Mouse (Mus musculus): Measurements from ENCODE around the gene Cmtm2a. TPM values are rescaled to one million over a fixed set of nuclear protein-coding genes. Genes with fewer than 3 reads are reported as not detected.
A peak's percentile ranks its signal among the peaks of the same experiment; 100 is the strongest.

Gene Cmtm2a
- polyA plus RNA-seq, 1 experiment from 2014 or later: not detected

DNA sequence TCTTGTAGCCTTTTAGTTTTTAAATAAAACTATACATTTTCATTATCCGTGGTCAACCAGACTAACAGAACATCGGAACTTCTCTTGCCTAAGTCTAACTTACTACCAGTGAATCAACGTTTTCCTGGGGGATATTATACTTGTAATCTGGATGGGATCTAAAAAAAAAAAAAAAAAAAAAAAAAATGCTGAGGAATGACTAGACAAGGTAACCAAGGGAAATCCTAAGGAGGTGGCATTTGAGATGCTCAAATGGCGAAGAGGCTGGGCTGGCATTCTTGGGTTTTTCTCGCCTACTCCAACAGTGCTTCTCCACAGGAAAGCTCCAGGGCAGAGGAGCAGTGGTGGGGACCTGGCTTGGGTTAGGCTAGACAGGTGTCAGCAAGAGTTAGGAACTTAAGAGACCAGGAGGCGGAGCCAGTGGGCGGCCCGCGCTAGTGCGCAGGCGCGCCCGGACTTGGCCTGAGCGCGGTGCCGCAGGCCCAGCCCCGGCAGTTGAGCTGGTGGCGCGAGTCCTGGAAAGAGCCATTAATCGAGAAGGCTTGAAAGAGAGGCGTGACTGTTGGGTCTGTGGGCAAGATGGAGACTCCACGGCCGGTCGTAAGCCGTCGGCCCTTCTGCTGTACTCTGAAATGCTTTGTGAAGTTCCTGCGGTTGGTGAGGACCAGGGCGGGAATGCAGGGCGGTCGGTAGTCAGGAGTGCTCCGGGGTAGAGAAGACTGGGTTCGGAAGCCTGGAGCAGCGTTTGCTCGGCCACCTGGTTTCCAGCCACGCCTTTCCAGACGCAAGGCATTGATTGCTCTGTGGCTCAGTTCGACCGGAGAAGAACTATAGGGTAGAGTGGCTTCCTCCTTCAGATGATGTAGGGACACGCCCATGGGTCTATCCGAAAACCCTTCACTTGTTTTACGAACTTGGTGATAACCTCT lies 42.3 kb downstream of the Cmtm2a start, which contains the start of gene Cklf:
Gene Cklf (plus strand): TSS at position 423 of the 929 bp plus-strand sequence.
- peaks cover 63% of the 10 kb centered on the region for H3K79me2 ChIP-seq (ENCODE audit: inconsistent target)
- H3K27ac ChIP-seq: peak within 1 kb of the TSS; percentile 85
- H3K4me3 ChIP-seq (ENCODE audit: inconsistent target): peak within 1 kb of the TSS; percentile 93
- no peaks in the 10 kb centered on the region for H3K36me3 ChIP-seq (ENCODE audit: inconsistent target)
- WGBS (ENCODE audit: missing documents): 7% methylated on average over 39 of the region's 41 CpGs

DNA sequence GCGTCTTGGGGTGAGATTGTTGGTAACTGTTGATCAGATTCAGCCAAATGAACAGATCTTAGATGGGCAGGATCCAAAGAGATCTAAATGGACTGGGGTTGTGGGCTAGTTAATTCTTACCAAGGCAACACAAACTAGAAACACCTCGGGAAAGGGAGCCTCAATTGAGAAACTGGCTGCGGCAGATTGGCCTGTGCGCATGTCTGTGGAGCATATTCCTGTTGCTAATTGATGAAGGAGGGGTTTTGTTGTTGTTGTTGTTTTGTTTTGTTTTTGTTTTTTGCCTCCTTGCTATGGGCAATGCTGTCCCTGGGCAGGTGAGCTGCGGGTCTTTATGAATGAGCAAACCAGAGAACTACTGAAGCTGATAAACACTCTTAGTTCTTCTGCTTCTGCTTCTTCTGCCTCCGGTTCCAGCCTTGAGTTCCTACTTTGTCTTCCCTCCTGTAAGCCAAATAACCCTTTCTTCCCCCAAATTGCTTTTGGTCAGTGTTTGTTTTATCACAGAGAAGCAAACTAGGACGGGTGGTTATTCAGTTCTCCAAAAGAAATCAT lies 43.5 kb downstream of the Cmtm2a start:
- Histone ChIP-seq H3K4me3 (ENCODE audit: inconsistent target) (no peak overlapping the region), H3K27ac (no peak overlapping the region), H3K36me3 (ENCODE audit: inconsistent target) (peaks cover 9% of the 10 kb centered on the region; the same call in 1 of the 2 replicates), H3K79me2 (ENCODE audit: inconsistent target) (peaks cover 59% of the 10 kb centered on the region)
- 83% methylated on average over 7 of the region's 7 CpGs for WGBS (ENCODE audit: missing documents)

DNA sequence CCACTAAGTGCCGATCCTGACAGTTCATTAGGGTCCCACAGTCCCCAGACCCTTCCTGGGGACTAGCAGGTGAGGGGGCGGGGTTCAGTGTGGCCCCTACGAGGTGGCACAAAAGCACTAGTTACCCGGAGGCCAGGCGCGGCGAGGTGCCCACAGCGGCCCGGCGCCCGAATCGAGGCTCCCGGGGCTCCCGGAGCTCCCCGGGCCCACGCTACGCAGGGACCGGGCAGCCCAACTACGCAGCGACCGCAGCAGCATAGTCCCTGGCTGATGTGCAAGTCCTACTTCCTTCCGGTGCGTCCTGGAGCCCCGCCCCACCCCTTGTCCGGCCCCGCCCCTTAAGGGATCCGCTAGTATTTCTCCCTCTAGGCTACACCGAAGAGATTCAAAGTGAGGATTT lies 44.7 kb downstream of the Cmtm2a start, which contains the start of gene Tk2:
Gene Tk2 (minus strand): TSS at position 283 of the 400 bp plus-strand sequence.
- Histone ChIP-seq H3K4me3 (ENCODE audit: inconsistent target) (peak within 1 kb of the TSS; percentile 91), H3K79me2 (ENCODE audit: inconsistent target) (peaks cover 47% of the 10 kb centered on the region), H3K27ac (peak within 1 kb of the TSS; percentile 95), H3K36me3 (ENCODE audit: inconsistent target) (peaks cover 21% of the 10 kb centered on the region; the same call in 1 of the 2 replicates)
- under 1% methylated on average over 26 of the region's 28 CpGs for WGBS (ENCODE audit: missing documents)

- Histone ChIP-seq H3K36me3 (ENCODE audit: inconsistent target) (peaks cover 25% of the 10 kb centered on the region; the same call in 1 of the 2 replicates), H3K79me2 (ENCODE audit: inconsistent target) (peaks cover 43% of the 10 kb centered on the region), H3K27ac (peak overlapping the region; percentile 95), H3K4me3 (ENCODE audit: inconsistent target) (peak overlapping the region; percentile 91)
- WGBS (ENCODE audit: missing documents): 2% methylated on average over 11 of the region's 11 CpGs
These were observed 45.1 kb downstream of the Cmtm2a start for GRCm38 (mm10) chr8:104247908-104248275.

GRCm38 (mm10) chr8:104247054-104247907 lies 45.7 kb downstream of the Cmtm2a start:
- 15% methylated on average over 21 of the region's 22 CpGs for WGBS (ENCODE audit: missing documents)
- peak overlapping the region; percentile 91 for H3K4me3 ChIP-seq (ENCODE audit: inconsistent target)

DNA sequence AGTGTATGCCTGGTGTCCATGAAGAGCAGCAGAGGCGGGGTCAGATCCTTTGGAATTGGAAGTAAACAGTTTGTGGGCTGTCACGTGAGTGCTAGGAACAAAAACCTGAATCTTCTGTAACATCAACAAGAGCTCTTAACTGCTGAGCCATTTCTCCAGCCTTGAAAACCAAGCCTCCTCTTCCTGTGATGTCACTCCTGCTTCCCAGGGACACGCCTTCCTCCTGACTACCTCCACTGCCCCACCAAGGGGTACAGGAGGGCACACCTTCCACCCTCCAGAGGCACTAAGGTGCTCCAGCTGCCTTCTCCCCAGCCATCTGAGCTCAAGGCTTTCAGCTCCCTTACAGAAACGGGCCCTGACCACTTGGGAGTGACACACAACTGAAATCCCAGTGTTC lies 46.4 kb downstream of the Cmtm2a start:
- Histone ChIP-seq H3K4me3 (ENCODE audit: inconsistent target) (no peak overlapping the region), H3K79me2 (ENCODE audit: inconsistent target) (peaks cover 41% of the 10 kb centered on the region), H3K36me3 (ENCODE audit: inconsistent target) (peaks cover 38% of the 10 kb centered on the region), H3K27ac (peak overlapping the region; percentile 95)
- WGBS (ENCODE audit: missing documents): 81% methylated on average over 3 of the region's 4 CpGs

More at GRCm38 (mm10) chr8:104247054-104247907, 45.7 kb downstream of the Cmtm2a start:
- Histone ChIP-seq H3K36me3 (ENCODE audit: inconsistent target) (peaks cover 31% of the 10 kb centered on the region), H3K79me2 (ENCODE audit: inconsistent target) (peaks cover 41% of the 10 kb centered on the region), H3K27ac (peak overlapping the region; percentile 95)

- peaks cover 52% of the 10 kb centered on the region for H3K36me3 ChIP-seq (ENCODE audit: inconsistent target)
- 80% methylated on average over 12 of the region's 12 CpGs for WGBS (ENCODE audit: missing documents)
- no peak overlapping the region for H3K4me3 ChIP-seq (ENCODE audit: inconsistent target)
- no peak overlapping the region for H3K27ac ChIP-seq
- peaks cover 44% of the 10 kb centered on the region for H3K79me2 ChIP-seq (ENCODE audit: inconsistent target)
These were observed 50.8 kb downstream of the Cmtm2a start for GRCm38 (mm10) chr8:104242038-104242644.

DNA sequence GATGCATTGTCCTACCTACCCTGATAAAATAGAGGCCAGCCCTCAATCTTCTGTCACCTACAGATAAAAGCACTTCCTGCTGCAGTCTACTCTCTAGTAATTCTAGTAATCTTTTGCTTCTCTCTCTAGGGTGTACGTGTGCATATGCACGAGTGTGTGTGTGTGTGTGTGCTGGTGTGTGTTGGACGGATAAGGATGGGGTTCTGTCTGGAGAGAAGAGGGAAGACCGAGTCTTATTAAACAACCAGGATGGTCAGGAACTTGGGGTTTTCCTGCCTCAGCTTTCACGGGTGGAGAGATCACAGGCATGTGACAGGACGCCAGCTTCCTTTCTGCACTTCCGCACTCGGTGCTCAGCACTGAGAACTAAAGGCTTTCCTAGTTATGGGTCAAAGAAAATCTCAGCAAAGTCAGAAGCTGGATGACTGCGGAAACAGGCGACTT lies 53.5 kb downstream of the Cmtm2a start:
- peak overlapping the region; percentile 36 for H3K4me3 ChIP-seq (ENCODE audit: inconsistent target)
- peaks cover 68% of the 10 kb centered on the region for H3K36me3 ChIP-seq (ENCODE audit: inconsistent target)
- H3K27ac ChIP-seq: peak overlapping the region; percentile 94
- H3K79me2 ChIP-seq (ENCODE audit: inconsistent target): peaks cover 28% of the 10 kb centered on the region
- 6% methylated on average over 10 of the region's 10 CpGs for WGBS (ENCODE audit: missing documents)

GRCm38 (mm10) chr8:104234573-104234972 lies 58.4 kb downstream of the Cmtm2a start:
- Histone ChIP-seq H3K4me3 (ENCODE audit: inconsistent target) (no peak overlapping the region), H3K36me3 (ENCODE audit: inconsistent target) (peaks cover 60% of the 10 kb centered on the region)
- WGBS (ENCODE audit: missing documents): 75% methylated on average over 6 of the region's 6 CpGs

DNA sequence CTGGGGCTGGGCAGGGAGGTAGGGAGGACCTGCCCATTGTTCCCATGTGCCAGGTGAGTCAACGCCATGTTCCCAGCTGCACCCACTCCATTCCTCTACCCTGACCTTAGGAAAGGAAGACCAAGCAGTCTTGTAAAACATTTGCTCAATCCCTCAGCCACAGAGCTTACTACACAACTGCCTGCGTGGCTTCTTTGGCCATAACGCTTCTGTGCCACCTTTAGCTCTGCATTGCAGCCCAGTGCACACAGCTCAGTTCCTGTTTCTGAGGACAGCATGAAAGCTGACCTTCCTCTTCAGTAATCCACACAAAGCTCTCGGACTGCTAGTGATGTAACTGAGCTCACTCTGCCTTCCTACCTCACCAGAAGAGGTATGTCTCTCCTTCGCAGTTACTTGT lies 60.1 kb downstream of the Cmtm2a start:
- WGBS (ENCODE audit: missing documents): 14% methylated on average over 5 of the region's 5 CpGs
- Histone ChIP-seq H3K79me2 (ENCODE audit: inconsistent target) (no peaks in the 10 kb centered on the region; the same call in 1 of the 2 replicates), H3K4me3 (ENCODE audit: inconsistent target) (no peak overlapping the region), H3K27ac (peak overlapping the region; percentile 54), H3K36me3 (ENCODE audit: inconsistent target) (peaks cover 74% of the 10 kb centered on the region)

More at GRCm38 (mm10) chr8:104234573-104234972, 58.4 kb downstream of the Cmtm2a start:
- no peaks in the 10 kb centered on the region; the same call in 1 of the 2 replicates for H3K79me2 ChIP-seq (ENCODE audit: inconsistent target)
- no peak overlapping the region for H3K27ac ChIP-seq

DNA sequence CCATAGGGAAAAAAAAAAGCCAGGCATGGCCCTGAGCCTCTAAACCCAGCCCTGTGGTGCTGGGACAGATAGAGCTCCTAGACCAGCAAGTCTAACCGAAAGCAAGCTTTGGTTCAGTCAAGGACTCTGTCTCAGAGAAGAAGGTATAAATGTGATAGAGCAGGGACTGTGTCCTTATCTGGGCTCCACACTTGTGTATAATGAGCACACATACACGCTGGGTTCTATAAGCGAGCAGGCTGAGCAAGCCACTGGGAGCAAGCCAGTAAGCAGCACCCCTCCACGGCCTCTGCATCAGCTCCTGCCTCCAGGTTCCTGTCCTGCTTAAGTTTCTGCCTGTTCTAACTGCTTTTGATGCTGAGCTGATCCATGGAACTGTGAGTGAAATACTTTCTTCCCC lies 60.9 kb downstream of the Cmtm2a start:
- no peaks in the 10 kb centered on the region; the same call in 1 of the 2 replicates for H3K79me2 ChIP-seq (ENCODE audit: inconsistent target)
- H3K27ac ChIP-seq: no peak overlapping the region
- no peak overlapping the region for H3K4me3 ChIP-seq (ENCODE audit: inconsistent target)
- H3K36me3 ChIP-seq (ENCODE audit: inconsistent target): peaks cover 74% of the 10 kb centered on the region
- WGBS (ENCODE audit: missing documents): 95% methylated on average over 4 of the region's 4 CpGs

All from macrophage (primary cell).